Mouse (Mus musculus): Measurements from ENCODE around the gene Ppp1r1a. TPM values are rescaled to one million over a fixed set of nuclear protein-coding genes. Genes with fewer than 3 reads are reported as not detected.
A peak's percentile ranks its signal among the peaks of the same experiment; 100 is the strongest.

Gene Ppp1r1a
- polyA plus RNA-seq, 1 experiment from 2014 or later = 6.3 TPM

GRCm38 (mm10) chr15:103514914-103515313 lies 22.9 kb downstream of the Ppp1r1a start:
- no peak overlapping the region for H3K4me3 ChIP-seq (ENCODE audit: low read depth, low read length)
- peak overlapping the region; percentile 60; the same call in 1 of the 2 replicates for H3K4me2 ChIP-seq

GRCm38 (mm10) chr15:103514119-103514518 lies 23.7 kb downstream of the Ppp1r1a start:
- peak overlapping the region; percentile 60 for H3K4me2 ChIP-seq
- no peak overlapping the region for H3K9ac ChIP-seq
- H3K4me1 ChIP-seq (ENCODE audit: insufficient read depth) = peaks cover 5% of the 10 kb centered on the region; the same call in 1 of the 2 replicates
- H3K4me3 ChIP-seq (ENCODE audit: low read depth, low read length) = peak overlapping the region; percentile 19
- no peaks in the 10 kb centered on the region for H3K9me3 ChIP-seq (ENCODE audit: low read depth, low read length)
- ATAC-seq (ENCODE audit: insufficient read depth) (peak; percentile 99), DNase-seq (peak; percentile 88)
- no peaks in the 10 kb centered on the region for H3K36me3 ChIP-seq (ENCODE audit: insufficient read depth)
- no peaks in the 10 kb centered on the region; the same call in 1 of the 2 replicates for H3K27me3 ChIP-seq (ENCODE audit: insufficient read depth, low read length)
- H3K27ac ChIP-seq (ENCODE audit: low read depth) = no peak overlapping the region
- no peak for TF ChIP-seq CTCF (IDR thresholded peaks at IDR 0.05; ENCODE audit: low read depth)
- WGBS = 3% methylated on average over 10 of the region's 10 CpGs

More at GRCm38 (mm10) chr15:103514914-103515313, 22.9 kb downstream of the Ppp1r1a start:
- Histone ChIP-seq H3K9ac (no peak overlapping the region), H3K27me3 (ENCODE audit: insufficient read depth, low read length) (no peaks in the 10 kb centered on the region; the same call in 1 of the 2 replicates), H3K9me3 (ENCODE audit: low read depth, low read length) (no peaks in the 10 kb centered on the region), H3K27ac (ENCODE audit: low read depth) (no peak overlapping the region), H3K36me3 (ENCODE audit: insufficient read depth) (no peaks in the 10 kb centered on the region), H3K4me1 (ENCODE audit: insufficient read depth) (peaks cover 5% of the 10 kb centered on the region; the same call in 1 of the 2 replicates)
- WGBS = 44% methylated on average over 3 of the region's 3 CpGs
- ATAC-seq (ENCODE audit: insufficient read depth) (no peak), DNase-seq (no peak)
- no peak for TF ChIP-seq CTCF (IDR thresholded peaks at IDR 0.05; ENCODE audit: low read depth)

GRCm38 (mm10) chr15:103513621-103514031 lies 24.2 kb downstream of the Ppp1r1a start:
- Histone ChIP-seq H3K4me1 (ENCODE audit: insufficient read depth) (peaks cover 5% of the 10 kb centered on the region; the same call in 1 of the 2 replicates), H3K4me3 (ENCODE audit: low read depth, low read length) (no peak overlapping the region), H3K27ac (ENCODE audit: low read depth) (no peak overlapping the region), H3K9me3 (ENCODE audit: low read depth, low read length) (no peaks in the 10 kb centered on the region), H3K27me3 (ENCODE audit: insufficient read depth, low read length) (no peaks in the 10 kb centered on the region; the same call in 1 of the 2 replicates), H3K9ac (no peak overlapping the region), H3K36me3 (ENCODE audit: insufficient read depth) (no peaks in the 10 kb centered on the region), H3K4me2 (peak overlapping the region; percentile 60)
- TF ChIP-seq CTCF (IDR thresholded peaks at IDR 0.05; ENCODE audit: low read depth) = no peak
- ATAC-seq (ENCODE audit: insufficient read depth) = peak; percentile 88
- DNase-seq = no peak
- WGBS = 7% methylated on average over 7 of the region's 7 CpGs

GRCm38 (mm10) chr15:103511652-103512051 lies 26.2 kb downstream of the Ppp1r1a start:
- Histone ChIP-seq H3K9me3 (ENCODE audit: low read depth, low read length) (no peaks in the 10 kb centered on the region), H3K27ac (ENCODE audit: low read depth) (no peak overlapping the region), H3K4me3 (ENCODE audit: low read depth, low read length) (no peak overlapping the region), H3K4me2 (no peak overlapping the region), H3K4me1 (ENCODE audit: insufficient read depth) (peaks cover 5% of the 10 kb centered on the region; the same call in 1 of the 2 replicates), H3K36me3 (ENCODE audit: insufficient read depth) (no peaks in the 10 kb centered on the region), H3K9ac (no peak overlapping the region), H3K27me3 (ENCODE audit: insufficient read depth, low read length) (no peaks in the 10 kb centered on the region; the same call in 1 of the 2 replicates)
- no peak for TF ChIP-seq CTCF (IDR thresholded peaks at IDR 0.05; ENCODE audit: low read depth)
- 64% methylated on average over 1 of the region's 1 CpGs for WGBS
- no peak for ATAC-seq (ENCODE audit: insufficient read depth)
- DNase-seq = no peak

- no peak for TF ChIP-seq CTCF (IDR thresholded peaks at IDR 0.05; ENCODE audit: low read depth)
- Histone ChIP-seq H3K4me3 (ENCODE audit: low read depth, low read length) (no peak overlapping the region), H3K27me3 (ENCODE audit: insufficient read depth, low read length) (peaks cover 11% of the 10 kb centered on the region; the same call in 1 of the 2 replicates), H3K4me2 (no peak overlapping the region), H3K36me3 (ENCODE audit: insufficient read depth) (no peaks in the 10 kb centered on the region), H3K27ac (ENCODE audit: low read depth) (no peak overlapping the region), H3K9ac (no peak overlapping the region), H3K9me3 (ENCODE audit: low read depth, low read length) (no peaks in the 10 kb centered on the region), H3K4me1 (ENCODE audit: insufficient read depth) (peaks cover 5% of the 10 kb centered on the region; the same call in 1 of the 2 replicates)
- ATAC-seq (ENCODE audit: insufficient read depth) (no peak), DNase-seq (no peak)
- WGBS = 36% methylated on average over 3 of the region's 3 CpGs
Measured at GRCm38 (mm10) chr15:103509317-103509716, 28.5 kb downstream of the Ppp1r1a start.

- H3K9me3 ChIP-seq (ENCODE audit: low read depth, low read length) = no peaks in the 10 kb centered on the region
- DNase-seq (no peak), ATAC-seq (ENCODE audit: insufficient read depth) (peak; percentile 1; the same call in 1 of the 2 replicates)
- peak overlapping the region; percentile 99 for H3K4me2 ChIP-seq
- no peaks in the 10 kb centered on the region for H3K36me3 ChIP-seq (ENCODE audit: insufficient read depth)
- H3K4me1 ChIP-seq (ENCODE audit: insufficient read depth) = no peaks in the 10 kb centered on the region
- H3K4me3 ChIP-seq (ENCODE audit: low read depth, low read length) = peak overlapping the region; percentile 52
- peaks cover 29% of the 10 kb centered on the region for H3K27me3 ChIP-seq (ENCODE audit: insufficient read depth, low read length)
- H3K27ac ChIP-seq (ENCODE audit: low read depth) = no peak overlapping the region
- no peak for TF ChIP-seq CTCF (IDR thresholded peaks at IDR 0.05; ENCODE audit: low read depth)
- 37% methylated on average over 12 of the region's 12 CpGs for WGBS
- no peak overlapping the region for H3K9ac ChIP-seq
Measured at GRCm38 (mm10) chr15:103503660-103504059, 34.1 kb downstream of the Ppp1r1a start.

- peaks cover 29% of the 10 kb centered on the region for H3K27me3 ChIP-seq (ENCODE audit: insufficient read depth, low read length)
- 1% methylated on average over 15 of the region's 15 CpGs for WGBS
- H3K9me3 ChIP-seq (ENCODE audit: low read depth, low read length) = no peaks in the 10 kb centered on the region
- no peaks in the 10 kb centered on the region for H3K4me1 ChIP-seq (ENCODE audit: insufficient read depth)
- H3K4me3 ChIP-seq (ENCODE audit: low read depth, low read length) = peak overlapping the region; percentile 52
- H3K27ac ChIP-seq (ENCODE audit: low read depth) = no peak overlapping the region
- H3K4me2 ChIP-seq = peak overlapping the region; percentile 99
- H3K9ac ChIP-seq = peak overlapping the region; percentile 49
- ATAC-seq (ENCODE audit: insufficient read depth) (no peak; the same call in 1 of the 2 replicates), DNase-seq (no peak)
- TF ChIP-seq CTCF (IDR thresholded peaks at IDR 0.05; ENCODE audit: low read depth) = no peak
- no peaks in the 10 kb centered on the region for H3K36me3 ChIP-seq (ENCODE audit: insufficient read depth)
Measured at GRCm38 (mm10) chr15:103503251-103503600, 34.6 kb downstream of the Ppp1r1a start.
